Mouse (Mus musculus): ENCODE data around the gene Krtap10-10.
"Not testable (repeated sequence)": the region's sequence is repeated elsewhere in the genome, so short reads cannot be mapped to it uniquely, and the experiment has no call there.

Gene Krtap10-10

DNA sequence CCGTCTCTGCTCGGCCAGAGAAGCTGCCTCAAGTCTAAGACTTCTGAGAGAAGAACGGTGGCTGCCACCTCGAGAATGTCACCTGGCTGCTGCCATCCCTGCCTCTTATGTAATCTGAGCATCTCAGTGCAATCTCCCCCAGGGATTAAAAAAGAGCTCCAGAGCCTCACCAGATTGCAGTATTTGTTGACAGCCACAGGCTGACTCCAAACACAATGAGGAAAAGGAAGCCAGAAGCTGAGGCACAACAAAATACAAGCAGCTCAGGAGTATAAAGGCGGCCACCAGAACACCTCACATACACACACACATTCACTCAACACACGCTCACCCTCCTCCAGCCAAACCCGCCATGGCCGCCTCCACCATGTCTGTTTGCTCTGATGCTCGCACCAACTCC lies at the start of gene Krtap10-10:
TSS of gene Krtap10-10 (plus strand) at position 301 of the 400 bp plus-strand sequence.
- no peak for DNase-seq (ENCODE audit: low spot score in 2 of 2)

- not testable (repeated sequence) for DNase-seq (ENCODE audit: low spot score in 2 of 2)
Observed at GRCm38 (mm10) chr10:77787876-77788275, 47.9 kb upstream of the Krtap10-10 start, which contains the start of gene Gm7137. Gm7137 (minus strand) TSS chr10:77788200.

DNA sequence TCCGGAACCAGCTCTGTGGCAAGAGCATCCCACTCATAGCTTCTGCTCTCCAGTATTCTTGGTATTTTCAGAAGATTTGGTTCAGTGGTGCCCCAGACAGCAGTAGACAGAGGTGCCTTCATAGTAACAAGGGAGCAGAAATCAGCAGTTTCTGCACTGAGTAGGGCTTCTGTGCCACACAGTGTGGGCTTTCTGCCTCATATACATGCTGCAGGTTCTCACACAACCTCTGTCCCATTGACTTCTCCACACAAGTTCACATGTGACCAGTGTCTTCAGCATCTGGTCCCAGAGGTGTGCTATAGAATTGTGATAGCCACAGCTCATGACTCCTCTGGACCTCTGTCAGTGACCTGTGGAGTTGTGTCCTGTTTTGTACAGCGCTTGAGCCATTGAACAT lies 47.1 kb upstream of the Krtap10-10 start:
- DNase-seq (ENCODE audit: low spot score in 2 of 2), result no peak

DNA sequence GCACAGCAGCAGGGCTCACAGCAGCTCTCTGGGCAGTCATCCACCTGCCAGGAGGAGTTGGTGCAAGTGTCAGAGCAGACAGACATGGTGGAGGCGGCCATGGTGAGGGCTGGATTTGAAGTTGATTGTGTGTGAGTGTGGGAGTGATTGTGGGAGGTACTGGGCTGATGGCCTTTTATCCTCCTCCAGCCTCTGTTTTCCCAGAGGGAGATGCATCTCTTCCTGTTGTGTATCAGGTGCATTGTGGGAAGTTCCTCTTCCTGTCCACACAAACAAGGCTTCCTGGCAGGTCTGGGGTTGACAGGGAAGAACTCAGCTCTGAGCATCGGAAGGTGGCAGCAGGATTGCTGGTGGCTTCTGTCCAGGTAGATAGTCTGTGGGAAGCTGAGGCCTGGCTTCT lies 40.8 kb upstream of the Krtap10-10 start, which contains the start of gene Gm9639:
TSS of gene Gm9639 (minus strand) at position 101 of the 400 bp plus-strand sequence.
- no peak for DNase-seq (ENCODE audit: low spot score in 2 of 2)

GRCm38 (mm10) chr10:77797677-77798076 lies 38.1 kb upstream of the Krtap10-10 start:
- DNase-seq (ENCODE audit: low spot score in 2 of 2), result no peak

DNA sequence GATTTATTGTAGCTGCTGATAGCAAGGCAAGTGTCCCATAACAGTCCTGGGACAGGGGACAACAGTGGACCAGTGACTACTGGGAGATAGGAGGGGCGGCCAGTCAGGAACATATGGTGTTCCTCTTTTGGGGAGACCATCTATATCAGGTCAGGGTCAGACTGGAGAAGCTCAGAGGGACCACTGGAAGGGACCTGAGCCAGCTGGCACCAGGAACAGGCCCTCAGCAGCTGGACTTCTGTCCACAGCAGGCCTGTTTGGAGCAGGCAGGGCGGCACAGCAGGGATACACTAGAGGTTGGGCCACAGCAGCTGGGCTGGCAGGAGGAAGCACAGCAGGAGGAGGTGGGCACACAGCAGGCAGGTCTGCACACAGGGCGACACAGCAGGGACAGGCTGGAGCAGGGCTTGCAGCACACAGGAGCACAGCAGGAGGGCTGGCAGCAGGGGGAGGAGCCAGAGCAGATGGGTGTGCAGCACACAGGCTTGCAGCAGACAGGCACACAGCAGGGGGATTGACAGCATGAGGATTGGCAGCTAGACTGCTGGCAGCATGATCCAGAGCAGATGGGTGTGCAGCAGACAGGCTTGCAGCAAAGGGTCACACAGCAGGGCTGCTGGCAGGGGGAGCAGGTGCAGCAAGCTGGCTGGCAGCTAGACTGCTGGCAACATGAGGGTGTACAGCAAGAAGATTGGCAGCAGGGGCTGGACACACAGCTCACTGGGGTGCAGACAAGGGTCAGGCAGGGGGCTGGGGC lies 37.4 kb upstream of the Krtap10-10 start:
- DNase-seq (ENCODE audit: low spot score in 2 of 2), result not testable (repeated sequence)

DNA sequence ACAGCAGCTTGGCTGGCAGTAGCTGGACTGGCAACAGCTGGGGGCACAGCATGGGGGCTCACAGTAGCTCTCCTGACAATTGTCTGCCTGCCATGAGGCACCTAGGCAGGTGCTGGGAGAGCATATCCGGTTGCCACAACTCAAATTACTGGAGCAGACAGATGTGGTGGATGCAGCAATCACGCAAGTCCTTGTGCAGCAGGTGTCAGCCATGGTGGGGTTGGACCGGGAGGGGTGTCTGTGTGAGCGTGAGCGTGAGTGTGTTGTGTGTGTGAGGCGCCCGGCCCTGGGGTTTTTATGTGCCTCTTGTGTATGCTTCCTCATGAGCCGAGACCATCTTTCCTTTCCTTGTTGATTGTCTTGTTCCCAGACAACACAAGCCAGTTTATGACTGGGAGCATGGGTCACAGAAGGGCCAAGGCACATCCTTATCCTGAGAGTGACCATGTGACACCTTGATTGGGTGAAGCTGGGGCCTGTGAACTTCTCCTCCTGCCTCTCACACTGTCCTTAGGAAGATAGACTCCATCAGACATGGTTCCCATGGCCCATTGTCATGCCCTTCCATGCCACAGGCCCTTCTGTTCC lies 36.7 kb upstream of the Krtap10-10 start, which contains the start of gene Gm19668:
TSS of gene Gm19668 (minus strand) at position 213 of the 588 bp plus-strand sequence.
- no peak for DNase-seq (ENCODE audit: low spot score in 2 of 2)

DNA sequence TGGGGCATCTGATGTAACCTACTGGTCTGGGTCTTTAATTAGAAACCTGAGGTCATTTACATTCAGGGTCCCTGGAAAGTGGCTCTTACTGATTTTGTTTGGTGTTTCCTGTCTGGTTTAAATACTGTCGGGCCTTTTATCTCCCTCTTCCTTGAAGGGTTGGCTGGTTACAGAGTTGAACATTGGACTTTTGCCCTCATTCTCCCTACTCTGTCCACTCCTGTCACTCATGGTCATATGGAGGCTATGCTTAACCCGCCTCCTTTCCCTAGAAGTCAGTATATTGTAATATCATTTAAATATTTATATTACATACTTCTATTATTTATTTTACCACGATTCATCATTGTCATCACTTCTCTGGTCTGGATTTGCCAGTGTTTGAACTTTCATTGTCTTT lies 31.7 kb upstream of the Krtap10-10 start:
- DNase-seq (ENCODE audit: low spot score in 2 of 2), result no peak

GRCm38 (mm10) chr10:77811743-77812142 lies 24.0 kb upstream of the Krtap10-10 start, which contains the start of gene Gm9507:
Gm9507 (minus strand) TSS chr10:77811843.
- no peak for DNase-seq (ENCODE audit: low spot score in 2 of 2)

- no peak for DNase-seq (ENCODE audit: low spot score in 2 of 2)
Observed at GRCm38 (mm10) chr10:77814382-77814781, 21.4 kb upstream of the Krtap10-10 start, which contains the start of gene Gm2696. Gm2696 (plus strand) TSS chr10:77814682.

- DNase-seq (ENCODE audit: low spot score in 2 of 2), result peak in 1 of 2 experiments; percentile 4
Observed at GRCm38 (mm10) chr10:77815514-77815913, 20.2 kb upstream of the Krtap10-10 start.

DNA sequence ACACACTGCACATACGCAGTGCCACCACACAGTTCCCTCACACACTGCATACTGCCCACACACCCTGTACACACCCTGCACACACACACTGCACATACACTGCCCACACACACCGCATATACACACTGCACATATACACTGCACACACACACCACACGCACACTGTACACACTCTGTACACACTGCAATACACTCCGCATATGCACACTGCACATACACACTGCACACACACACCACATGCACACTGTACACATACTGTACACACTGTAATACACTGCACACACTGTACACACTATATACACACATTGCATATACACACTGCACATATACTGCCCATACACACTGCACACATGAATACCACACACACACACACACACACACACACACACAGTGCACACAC lies 17.2 kb upstream of the Krtap10-10 start:
- DNase-seq (ENCODE audit: low spot score in 2 of 2), result no peak

- DNase-seq (ENCODE audit: low spot score in 2 of 2), result no peak
Observed at GRCm38 (mm10) chr10:77819203-77819602, 16.5 kb upstream of the Krtap10-10 start.

DNA sequence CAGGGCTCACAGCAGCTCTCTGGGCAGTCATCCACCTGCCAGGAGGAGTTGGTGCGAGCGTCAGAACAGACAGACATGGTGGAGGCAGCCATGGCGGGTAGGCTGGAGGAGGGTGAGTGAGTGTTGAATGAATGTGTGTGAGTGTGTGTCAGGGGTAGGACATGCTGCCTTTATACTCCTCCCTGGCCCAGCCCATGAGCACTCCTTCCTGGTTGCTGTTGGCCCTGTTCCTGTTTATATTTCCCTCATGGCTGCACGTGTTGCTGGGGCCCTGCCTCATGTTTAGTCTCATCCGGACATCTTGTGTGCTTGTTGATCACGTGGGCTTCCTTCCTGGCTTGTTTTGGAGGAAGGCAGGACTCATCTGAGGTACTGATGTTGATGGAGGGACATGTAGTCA lies 8.8 kb upstream of the Krtap10-10 start, which contains the start of gene Krtap10-4:
TSS of gene Krtap10-4 (minus strand) at position 145 of the 400 bp plus-strand sequence.
- DNase-seq (ENCODE audit: low spot score in 2 of 2), result no peak

DNA sequence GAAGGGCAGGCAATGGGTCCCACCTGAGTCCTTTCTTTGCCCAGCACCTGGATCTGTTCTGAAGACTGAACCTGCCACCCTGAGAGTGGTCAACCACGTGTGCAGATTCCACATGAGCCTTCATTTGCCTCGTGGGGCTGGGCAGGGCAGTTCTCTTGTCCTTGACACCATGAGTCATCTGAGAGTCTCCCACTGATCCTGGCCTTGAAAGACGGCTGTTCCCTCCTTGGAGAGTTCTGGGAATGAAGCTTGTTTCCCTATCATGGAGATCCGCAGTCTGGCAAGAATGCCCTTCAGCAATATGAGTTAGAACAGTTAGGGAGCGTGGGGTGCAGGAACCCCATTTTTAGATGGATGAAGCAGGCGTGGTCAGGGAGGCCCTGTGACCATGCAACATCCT lies 3.3 kb downstream of the Krtap10-10 start:
- no peak for DNase-seq (ENCODE audit: low spot score in 2 of 2)

GRCm38 (mm10) chr10:77846503-77846902 lies 10.8 kb downstream of the Krtap10-10 start, which contains the start of gene Gm36176:
Gm36176 (plus strand) TSS chr10:77846803.
- no peak for DNase-seq (ENCODE audit: low spot score in 2 of 2)

- no peak for DNase-seq (ENCODE audit: low spot score in 2 of 2)
Observed at GRCm38 (mm10) chr10:77846961-77847360, 11.2 kb downstream of the Krtap10-10 start.

DNA sequence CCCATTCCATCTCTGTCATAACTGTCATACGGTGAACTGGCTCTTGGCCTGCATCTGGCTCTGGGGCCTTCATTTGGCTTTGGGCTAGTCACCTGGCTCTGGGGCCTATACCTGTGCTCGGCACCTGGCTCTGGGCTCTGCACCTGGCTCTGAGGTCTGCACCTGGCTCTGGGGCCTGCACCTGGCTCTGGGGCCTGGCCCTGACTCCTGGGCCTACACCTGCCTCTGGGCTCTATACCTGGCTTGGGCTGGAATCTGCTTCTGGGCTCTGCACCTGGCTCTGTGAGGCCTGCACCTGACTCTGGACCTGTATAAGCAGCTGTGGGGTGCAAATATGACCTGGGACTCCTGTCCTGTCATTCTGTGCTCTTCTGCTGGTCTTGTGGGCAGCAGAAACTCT lies 11.8 kb downstream of the Krtap10-10 start:
- DNase-seq (ENCODE audit: low spot score in 2 of 2), result no peak

- no peak for DNase-seq (ENCODE audit: low spot score in 2 of 2)
Observed at GRCm38 (mm10) chr10:77852559-77852958, 16.8 kb downstream of the Krtap10-10 start, which contains the start of gene Gm10318. Gm10318 (plus strand) TSS chr10:77852859.

GRCm38 (mm10) chr10:77861675-77862074 lies 25.9 kb downstream of the Krtap10-10 start, which contains the start of gene Gm3285:
Gm3285 (plus strand) TSS chr10:77861975.
- DNase-seq (ENCODE audit: low spot score in 2 of 2), result no peak

- DNase-seq (ENCODE audit: low spot score in 2 of 2), result peak; percentile 55 to 64
Observed at GRCm38 (mm10) chr10:77864067-77864761, 28.5 kb downstream of the Krtap10-10 start.

DNA sequence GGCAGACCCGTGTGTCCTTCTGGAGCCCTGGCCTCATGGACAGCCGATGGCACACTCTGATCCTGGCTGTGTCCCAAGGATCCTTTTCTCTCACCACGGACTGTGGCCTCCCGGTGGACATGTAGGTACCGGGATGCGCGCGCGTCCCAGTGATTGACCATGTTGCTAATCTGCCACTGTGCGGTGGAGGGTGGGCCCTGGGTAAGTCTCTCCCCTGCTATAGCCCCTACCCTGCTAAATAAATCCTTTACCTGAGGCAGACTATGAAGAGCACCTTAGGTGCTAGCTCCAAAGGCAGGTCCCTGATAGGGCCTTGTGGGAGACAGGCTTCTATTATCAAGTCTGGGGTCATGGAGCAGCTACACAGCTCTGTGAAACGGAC lies 29.0 kb downstream of the Krtap10-10 start:
- DNase-seq (ENCODE audit: low spot score in 2 of 2), result no peak
